Mouse (Mus musculus) thymus, postnatal 25 days (tissue): ENCODE measurements around the gene Lsamp.

Experiments used
- DNase-seq: peaks from one replicate; pipeline ENCODE4 v3.0.0; 2022

Lsamp gene

DNA sequence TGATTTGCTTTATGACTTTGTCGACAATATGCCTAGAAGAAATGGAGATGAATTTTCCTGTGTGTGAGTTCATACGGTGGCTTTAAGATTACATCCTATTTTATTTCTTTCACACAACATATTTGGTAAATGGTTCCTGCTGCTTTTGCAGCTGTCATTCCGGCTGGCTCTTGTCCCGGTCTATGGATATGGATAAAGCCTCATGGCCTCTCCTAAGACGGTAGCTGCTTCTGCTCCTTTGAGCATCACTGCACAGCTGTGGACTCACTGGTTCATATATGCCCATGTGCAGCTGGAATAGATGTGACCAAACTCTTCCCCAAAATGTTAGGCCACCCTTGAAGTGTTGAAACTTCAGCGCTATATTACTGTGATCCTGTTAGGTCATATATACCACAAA is 2137.6 kb downstream of the Lsamp start:
- DNase-seq, result no peak

DNA sequence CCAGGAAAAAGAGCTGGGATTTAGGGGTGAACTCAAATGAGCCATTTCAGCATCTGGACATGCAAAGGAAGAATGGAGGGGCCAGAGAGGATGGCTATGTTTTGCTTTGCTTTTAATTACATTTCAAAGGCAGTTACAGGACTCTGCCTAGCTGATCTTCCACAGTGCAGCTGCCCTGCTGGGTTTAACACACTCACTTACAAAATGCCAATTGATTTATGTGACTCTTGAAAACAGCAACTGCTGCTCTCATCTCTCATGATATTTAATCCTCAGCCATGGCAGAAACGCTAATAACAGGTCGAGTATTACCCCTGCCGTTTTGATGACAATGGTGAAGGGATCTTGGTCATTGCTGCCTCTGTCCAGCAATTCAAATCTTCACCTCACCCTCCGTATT is 2139.7 kb downstream of the Lsamp start:
- DNase-seq, result no peak

DNA sequence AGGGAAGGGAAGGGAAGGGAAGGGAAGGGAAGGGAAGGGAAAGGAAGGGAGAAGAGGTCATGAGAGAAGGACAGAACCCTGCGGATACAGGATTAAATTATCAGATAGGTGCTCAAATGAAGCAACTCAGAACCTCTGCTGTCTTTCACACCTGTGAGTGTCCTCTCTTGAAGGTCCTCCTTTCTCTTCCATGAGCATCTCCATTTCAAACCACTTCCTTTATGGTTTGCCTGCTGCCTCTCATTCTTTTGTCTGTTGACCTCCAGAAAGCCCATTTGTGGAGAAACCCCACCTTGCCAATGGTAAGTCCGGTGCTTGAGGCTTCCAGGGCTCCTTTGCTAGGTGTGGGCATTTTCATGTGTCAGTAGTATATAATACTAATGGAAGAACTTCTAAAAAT is 2141.9 kb downstream of the Lsamp start:
- no peak for DNase-seq

DNA sequence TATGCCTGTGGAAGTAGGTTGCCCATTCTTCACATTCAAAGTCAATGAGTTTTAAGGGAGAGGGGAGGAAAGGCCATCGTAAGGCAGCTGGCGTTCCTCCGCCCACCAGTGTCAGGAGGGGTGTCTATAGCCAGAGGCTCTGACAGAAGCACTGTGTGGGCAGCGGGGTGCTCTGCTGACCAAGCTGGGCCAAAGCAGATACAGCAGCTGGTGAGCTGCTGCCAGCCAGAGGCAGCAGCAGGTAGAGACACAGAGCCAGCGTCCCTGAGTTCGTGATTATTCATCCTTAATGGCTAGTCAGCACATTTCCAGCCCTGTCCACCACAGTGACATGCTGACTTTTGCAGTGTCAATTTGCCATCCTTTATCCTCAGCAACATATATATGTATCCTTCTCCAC is 2163.0 kb downstream of the Lsamp start:
- no peak for DNase-seq

DNA sequence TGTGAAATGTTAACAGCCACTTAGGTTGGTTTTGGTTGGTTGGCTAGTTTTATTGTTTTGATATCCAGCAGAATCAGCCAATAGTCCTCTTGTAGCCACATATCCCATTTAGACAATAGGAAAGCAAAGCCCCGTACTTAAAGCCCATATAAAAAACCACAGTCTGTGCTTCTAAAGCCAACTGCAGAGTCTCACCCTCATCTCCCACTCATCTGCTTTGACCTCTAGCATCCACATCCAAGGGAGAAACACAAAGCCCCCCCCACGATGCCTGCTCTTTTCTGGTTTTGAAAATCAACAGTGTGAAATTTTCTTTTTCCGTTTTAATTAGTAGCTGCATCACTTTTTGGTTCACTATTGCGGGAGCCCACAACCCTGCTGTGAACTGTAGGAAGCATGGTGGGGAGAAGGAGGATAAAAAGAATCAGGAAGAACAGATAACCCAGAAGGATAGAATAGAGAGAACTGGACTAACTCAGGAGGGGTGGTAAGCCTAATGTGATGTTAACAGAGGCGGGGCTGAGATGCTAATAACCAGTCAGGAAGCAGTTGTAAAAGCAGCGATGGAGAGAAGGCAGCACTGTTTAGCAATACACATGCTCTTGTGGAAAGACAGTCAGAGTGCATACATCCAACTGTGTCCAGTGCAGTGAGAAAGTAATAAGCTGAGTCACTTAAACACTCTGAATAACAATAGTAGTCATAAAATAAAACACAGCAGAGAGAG is 2165.2 kb downstream of the Lsamp start:
- no peak for DNase-seq

DNA sequence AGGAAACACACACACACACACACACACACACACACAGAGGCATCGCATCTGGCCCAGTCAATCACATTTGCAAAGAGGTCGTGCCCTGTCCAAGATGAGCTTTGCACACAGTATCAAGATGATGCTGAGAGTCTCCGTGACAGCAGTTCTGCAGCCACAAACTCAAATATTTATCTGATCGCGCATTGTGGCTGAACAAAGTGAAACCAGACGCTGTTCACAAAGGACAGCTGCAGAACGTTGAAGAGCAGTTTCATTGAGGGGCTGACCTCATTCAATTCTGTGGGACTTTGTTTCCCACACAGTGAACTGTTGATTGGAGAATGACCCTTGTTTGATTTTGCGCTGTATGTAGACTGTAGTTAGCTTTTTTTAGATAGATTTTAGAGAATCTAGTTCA is 2168.5 kb downstream of the Lsamp start:
- DNase-seq, result no peak

DNA sequence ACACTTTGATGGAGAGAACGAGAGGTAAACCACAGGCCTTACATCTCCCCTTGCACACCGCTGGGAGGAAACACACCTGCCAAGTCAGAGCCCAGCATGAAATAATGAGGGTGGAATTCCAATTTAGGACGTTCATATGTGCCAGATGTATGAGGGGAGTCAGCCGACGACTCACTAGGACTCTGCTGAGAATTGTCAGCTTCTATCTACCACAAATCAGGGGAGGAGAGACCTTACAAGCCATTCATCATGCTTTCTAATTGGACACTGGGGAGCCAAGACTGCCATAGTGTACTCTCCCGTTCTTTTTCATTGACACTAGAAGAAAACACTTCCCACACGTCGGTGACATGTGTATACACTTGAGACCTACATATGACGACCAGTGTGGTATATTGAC is 2173.7 kb downstream of the Lsamp start:
- no peak for DNase-seq

DNA sequence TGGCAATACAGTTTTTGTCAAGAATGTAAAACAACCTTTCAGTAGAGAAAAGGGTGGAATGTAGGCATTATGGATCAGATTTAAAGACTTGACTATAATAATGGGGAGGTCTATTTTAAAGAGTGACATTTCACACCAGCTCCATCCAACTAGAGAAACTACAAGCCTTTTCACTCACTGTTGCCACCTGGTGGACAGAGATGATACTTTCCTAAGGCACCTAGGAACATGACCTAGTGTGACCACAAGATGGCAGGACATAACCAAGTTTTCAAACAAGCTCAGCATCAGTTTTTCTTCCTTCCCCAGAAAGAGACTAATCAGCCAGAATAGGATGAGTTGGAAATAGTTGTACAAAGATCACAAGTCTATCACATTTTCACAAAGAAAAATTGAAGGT is 2180.8 kb downstream of the Lsamp start:
- DNase-seq, result peak; percentile 77

DNA sequence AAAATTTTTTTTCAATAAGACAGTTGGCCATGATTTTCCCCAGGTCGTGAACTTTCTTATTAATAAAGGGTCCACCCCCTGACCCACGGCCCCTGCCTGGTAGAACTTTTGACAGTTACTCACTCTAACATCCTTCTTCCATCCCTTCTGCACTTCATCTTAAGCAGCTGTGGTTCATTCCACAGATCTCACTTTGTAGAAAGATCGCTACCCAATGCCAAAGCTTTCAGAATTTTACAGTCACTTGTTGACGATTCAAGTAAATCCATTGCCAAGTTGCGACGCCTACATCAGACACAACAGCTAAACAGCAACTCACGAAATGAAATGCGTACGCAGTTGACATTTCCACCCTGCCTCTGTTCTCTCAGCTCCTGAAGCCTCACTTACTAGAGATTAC is 2184.1 kb downstream of the Lsamp start:
- no peak for DNase-seq

DNA sequence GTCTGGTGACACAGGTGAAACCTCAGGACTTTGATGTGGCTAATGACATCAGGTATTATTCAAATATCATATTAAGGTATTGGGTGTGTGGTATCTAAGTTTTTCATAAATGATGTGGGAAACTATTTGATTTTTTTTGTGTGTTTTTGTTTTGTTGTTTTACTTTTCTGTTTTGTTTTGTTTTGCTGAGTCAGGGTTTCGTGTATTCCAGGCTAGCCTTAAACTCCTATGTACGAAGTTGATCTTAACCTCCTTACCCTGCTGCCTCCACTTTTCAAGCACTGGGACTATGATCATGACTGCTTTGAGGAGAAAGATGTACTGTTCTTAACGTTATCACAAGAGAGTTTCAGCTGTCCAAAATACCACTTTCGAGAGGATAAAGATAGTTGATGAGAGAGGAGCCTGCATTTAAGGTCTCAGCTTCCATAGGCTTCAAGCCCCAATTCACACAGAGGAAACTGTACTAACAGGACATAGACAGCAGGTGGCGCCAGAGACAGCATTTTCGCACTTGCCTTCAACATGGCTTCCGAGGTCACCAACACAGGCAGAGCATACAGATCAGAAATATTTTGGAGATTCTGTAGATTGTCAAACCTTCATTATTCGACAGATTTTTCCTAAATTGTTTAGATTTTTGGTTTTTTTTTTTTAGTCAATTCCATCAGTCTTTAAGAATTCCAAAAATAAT is 2185.4 kb downstream of the Lsamp start:
- peak; percentile 77 for DNase-seq

DNA sequence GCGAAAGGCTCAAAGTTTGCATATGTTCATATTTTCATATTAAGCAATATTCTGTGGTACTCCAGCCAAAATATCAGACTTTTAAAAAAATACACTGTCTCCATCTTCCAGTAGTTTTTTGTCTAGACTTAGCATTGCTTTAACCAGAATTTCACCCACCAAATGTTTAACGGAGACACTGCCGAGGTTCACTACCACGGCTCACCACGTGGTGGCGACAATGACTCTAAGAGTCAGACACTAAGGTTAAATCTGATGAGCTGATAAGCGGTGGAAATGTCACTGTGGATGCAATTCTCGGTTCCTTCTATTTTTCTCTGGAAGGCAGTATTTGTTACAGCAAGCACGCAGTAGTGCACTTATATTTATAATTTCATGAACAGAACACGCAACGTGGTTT is 2188.3 kb downstream of the Lsamp start:
- peak; percentile 80 for DNase-seq

DNA sequence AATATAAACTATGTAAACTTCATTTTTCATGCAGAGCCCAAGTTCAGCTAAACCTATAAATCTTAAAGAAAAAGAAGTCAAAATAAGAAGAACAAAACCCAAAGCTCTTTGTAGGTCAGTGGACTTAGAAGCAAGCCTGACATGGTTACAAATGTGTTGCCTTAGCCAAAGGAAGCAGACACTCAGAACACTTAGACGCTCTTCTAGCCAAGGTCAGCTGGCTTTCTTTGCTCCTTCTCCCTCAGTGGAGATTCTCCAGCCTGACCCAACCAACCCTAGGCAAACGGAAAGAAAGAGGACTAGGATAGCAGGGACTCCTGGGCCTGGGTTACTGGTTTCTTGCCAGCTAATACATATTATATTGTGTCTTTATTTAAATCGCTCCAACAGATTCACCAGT is 2194.7 kb downstream of the Lsamp start:
- no peak for DNase-seq

DNA sequence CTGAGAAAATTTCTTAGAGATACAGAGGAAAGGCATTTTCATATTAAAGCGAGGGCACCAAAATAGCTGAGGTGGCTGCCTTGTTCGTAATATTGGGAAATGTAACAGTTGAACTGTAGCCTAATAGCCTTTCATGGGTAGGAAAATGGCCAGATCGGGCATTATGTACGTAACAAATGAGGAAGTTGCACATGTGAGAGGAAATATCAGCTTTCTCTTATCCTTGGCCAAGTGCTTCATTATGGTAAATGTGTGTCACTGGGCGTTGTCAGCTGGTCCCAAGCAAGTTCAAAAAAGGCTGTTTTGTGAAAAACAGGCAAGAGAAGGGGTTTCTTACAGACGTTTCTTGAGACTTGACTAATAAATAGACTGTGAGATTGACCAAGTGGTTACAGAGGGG is 2195.9 kb downstream of the Lsamp start:
- DNase-seq, result no peak

DNA sequence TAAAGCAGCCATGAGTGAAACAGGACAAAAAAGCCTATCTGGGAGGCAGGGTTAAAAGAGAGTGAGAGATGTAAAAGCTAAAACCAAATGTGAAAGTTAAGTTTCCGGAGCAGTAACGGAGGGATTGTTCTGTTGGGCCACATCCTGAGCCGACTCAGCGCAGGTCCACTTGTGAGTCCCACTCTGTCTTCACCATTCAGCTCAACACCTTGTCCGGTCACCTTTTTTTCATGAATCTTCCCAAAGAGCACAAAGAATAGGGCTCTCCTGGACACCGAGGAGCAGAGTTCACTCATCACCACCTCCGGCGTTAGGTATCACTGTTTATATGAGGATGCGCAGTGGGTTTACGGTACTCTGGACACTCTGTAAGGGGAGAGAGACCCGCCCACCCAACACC is 2196.3 kb downstream of the Lsamp start:
- DNase-seq, result no peak

DNA sequence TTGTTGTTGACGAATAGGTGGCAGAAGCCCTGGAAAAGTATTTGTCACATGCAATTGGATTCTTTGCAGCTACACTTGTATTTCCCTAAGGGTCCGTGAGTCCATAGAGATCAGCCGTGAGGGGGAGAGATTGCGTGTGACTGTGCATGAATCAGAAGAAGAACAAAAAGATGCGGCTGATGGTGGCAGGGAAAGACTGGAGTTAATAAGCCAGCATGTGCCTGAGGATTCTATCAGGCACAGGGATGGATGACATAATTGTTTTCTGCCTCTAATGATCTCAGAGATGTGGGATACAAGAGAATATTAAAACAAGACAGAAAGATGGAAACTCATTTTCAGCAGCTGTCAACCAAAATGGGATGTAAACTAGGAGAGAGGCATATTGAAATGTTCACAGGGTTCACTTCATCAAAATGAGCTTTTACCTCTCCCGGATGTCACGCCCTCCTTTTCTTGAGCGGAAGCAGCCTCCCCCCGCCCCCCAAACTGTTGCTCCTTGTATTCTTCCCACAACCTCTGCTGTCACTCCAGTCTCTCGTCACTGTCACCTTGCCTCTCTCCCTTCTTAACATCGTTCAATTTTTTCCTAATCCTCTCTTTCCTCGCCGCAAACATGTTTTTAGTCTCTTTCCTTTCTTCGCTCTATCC is 2205.4 kb downstream of the Lsamp start:
- DNase-seq, result peak; percentile 35

DNA sequence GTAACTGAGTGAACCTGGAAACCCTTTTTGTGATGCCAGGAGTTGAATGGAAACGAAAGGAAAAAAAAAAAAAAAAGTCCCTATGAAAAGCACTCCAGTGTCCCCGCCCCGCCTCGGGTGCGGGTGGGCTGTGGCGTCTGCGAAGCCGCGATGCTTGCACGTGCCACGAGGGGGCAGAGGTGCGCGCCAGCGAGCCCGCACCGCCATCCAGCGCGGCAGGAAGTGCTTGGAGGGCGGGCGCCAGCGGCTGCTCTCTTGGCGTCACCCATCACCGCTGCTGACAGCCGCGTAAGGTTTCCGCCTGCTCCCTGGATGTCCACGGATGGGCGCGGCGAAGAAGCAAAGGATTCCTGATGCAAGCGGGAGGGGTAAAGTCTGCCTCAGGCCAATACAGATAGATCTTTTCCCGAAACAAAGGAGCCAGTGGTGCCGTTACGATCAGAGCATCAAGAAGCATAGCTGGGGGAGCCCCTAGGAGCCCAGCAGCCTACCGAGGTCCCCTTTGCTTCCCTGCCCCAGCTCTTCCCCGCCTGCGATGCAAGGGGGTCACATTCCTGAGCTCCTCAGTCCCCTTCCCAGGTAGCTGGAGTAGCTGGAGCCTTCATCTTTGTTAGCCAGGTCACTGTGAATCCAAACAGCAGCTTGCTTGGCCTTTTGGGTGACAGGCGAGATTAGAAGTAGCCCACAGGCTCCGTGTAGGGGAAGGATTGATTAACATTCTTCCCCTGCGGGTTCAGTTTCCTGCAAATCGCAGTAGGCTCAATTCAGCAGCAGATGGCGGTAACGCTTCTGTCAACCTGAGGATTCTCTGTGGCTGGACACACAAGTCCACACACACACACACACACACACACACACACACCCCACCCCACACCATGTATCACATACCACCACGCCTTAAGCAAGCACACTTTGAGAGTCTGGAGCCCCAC is 2206.2 kb downstream of the Lsamp start:
- DNase-seq, result peak; percentile 92
